Mouse (Mus musculus) CD4-positive, CD25-positive, alpha-beta regulatory T cell, adult 4 months (primary cell): ENCODE results near the gene Tmem14c. TPM values are rescaled to one million over a fixed set of nuclear protein-coding genes. Genes with fewer than 3 reads are reported as not detected.

Source experiments
- ATAC-seq: one replicate; pipeline ENCODE4 v1.8.0; 2017
- polyA plus RNA-seq, 2 experiments: library from polyadenylated mRNA; unstranded; fragments of 100-300 nt; shearing (Covaris generic); gene quantifications; one replicate each; pipeline ENCODE4 v1.2.1; 2017

Gene Tmem14c
- polyA plus RNA-seq, 2 experiments from 2014 or later, result 129 to 131 TPM

DNA sequence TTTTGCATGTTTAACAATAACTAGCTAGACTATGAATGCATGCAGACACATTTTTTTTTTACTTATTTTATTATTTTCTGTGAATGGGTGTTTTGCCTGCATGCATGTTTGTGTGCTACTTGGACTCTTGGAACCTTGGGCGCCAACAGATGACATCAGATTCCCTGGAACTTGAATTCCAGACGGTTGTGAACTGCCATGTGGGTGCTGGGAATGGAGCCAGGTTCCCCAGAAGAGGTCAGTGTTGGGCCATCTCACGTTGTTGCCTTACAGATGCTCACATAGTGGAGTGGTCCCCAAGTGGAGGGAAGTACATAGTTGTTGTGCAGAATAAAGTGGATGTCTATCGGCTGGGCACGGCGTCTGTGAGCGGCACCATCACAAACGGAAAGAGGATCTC is 7.1 kb upstream of the Tmem14c start:
- ATAC-seq, result no peak

DNA sequence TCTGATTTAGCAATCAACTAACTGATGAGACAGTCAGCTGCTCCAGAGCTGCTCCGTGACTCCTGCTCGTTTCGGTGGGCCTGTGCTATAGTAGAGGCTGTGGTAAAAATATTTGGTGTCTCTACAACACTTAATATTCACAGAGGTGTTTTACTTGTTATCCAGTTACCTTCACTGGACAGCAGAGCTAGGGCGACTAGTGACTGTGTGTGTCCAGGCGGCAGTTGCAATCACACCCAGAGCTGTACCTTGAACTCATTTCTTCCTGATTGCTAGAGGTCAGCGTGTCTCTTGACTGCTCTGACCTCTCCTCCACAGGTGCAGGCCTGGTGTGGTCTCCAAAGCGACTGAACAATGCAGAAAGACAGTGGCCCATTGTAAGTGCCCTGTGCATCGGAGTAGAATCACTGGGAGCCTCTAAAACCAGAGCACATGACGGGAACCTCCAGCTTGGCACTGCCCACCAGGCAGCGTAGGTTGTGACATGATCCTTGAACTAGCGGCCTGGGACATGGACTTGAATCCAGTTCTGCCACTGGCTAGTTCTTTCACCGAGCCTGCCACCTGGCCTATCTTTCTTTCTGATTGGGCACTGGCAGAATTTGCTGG is 809 bp downstream of the Tmem14c start:
- ATAC-seq, result no peak

- no peak for ATAC-seq
Observed at GRCm38 (mm10) chr13:41017832-41018231, 1.7 kb downstream of the Tmem14c start.

DNA sequence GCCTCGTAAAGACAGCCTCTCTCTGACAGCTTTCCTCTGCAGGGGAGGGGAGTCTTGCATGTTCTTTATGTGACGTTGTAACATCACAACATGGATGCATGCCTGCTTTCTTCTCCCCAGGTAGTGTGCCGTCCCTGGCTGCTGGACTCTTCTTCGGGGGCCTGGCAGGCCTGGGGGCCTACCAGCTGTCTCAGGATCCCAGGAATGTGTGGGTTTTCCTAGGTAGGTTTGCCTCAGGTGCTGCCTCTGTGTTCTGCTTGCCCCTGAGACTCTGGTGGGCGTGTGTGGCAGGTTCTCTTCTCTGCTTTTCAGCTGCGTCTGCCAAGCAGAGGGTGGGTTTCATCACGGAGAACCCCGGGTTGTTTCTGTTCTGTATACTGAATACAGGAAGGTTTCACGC is 2.1 kb downstream of the Tmem14c start:
- ATAC-seq, result no peak

- no peak for ATAC-seq
Observed at GRCm38 (mm10) chr13:41018756-41019591, 2.9 kb downstream of the Tmem14c start.

DNA sequence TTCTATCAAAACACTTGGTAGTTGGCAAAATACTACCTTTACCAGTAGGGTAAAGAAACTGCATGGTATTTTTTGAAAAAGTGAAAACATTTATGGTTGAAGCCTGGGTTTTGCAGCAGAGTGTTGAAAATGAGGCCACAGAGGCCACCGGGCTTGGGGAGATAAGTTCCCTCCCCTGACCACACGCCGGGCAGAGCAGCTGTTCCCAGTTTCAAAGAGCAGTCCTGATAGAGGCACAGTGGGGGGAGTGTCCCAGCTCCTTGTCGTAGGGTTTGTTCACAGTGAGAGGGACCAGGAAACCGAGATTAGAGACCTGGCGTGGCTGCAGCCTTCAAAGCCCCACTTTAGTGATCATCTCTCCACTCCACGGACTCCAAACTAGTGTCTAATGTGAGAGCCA is 4.4 kb downstream of the Tmem14c start:
- ATAC-seq, result no peak

- no peak for ATAC-seq
Observed at GRCm38 (mm10) chr13:41021607-41022006, 5.5 kb downstream of the Tmem14c start.

GRCm38 (mm10) chr13:41022099-41022498 is 6.0 kb downstream of the Tmem14c start:
- ATAC-seq, result no peak

DNA sequence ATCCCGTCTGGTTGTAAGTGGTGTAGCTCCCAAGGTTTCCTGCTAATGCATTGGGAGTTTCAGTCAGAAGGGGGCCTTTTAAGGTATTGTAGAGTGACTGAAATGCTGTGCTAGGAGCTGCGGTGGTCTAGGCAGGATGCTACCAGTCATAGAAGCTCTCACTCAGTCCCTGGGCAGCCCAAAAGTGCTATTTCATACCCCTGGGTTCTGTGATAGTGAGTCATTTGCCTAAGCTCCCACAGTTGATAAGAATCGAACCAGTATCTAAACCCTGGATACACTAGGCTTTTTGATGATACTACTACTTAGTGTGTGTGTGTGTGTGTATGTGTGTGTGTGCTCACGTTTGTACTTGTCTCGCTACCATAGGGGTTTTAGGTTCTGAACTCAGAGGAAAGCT is 14.0 kb downstream of the Tmem14c start:
- ATAC-seq, result no peak

DNA sequence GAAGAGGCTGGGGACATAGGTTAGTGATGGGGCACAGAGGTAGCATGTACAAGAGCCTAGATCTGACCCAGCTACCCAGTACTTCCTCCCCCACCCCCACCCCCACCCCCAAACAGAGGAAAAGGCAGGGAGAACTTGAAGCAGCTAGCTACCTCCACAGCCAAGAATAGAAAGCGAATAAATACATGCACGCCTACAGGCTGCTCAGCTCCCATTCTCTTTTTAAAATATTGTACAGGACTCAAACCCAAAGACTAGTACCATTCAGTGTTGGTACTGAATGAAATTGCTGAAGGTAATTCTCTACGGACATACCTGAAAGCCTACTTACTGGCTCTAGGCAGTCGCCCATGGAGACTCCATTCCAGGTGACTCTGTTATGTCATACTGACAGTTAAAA is 26.4 kb downstream of the Tmem14c start:
- no peak for ATAC-seq

GRCm38 (mm10) chr13:41045901-41046300 is 29.8 kb downstream of the Tmem14c start:
- no peak for ATAC-seq

DNA sequence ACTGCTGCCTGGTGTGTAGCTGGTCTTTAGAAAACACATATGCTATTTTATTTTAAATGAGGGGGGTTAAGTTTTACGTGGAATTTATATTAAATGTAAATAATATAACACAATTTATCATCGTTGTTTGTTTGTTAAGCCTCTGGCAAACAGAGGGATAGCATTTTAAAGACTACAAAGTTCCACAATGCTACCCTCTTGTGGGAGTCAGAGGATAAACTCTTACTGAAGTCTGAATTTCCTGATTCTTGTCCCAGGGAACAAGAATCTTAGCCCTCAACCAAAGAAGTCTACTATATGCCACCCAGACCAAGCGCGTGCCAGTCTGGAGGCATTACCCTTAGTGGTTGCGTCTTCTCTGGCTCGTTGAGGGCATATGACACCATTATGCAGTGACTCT is 31.2 kb downstream of the Tmem14c start:
- ATAC-seq, result no peak

DNA sequence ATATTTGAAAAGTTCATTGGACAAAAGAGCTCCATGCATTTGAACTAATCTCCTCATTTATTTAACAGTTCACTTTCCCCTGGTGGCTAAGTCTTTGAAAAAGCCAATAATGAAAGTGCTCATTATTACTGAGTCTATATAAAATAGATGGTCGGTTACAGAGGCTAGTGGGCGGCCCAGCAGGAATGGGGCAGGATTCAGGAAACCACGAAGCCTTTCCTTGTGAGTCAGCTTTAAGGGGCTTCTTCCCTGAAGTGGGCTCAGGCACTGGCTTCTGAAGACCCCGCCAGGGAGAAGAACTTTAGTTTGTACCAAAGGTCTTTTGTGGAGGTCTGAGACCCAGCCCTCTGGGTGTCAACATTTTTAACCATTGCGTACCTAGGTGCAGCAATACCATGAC is 35.9 kb downstream of the Tmem14c start:
- ATAC-seq, result no peak

- ATAC-seq, result no peak
Observed at GRCm38 (mm10) chr13:41067618-41068017, 51.5 kb downstream of the Tmem14c start.

GRCm38 (mm10) chr13:41071617-41072016 is 55.5 kb downstream of the Tmem14c start:
- no peak for ATAC-seq

Other genes starting within 250 kb of the Tmem14c start
- under 1 TPM; 0.20 to 0.39 TPM for gene Gcnt2, start 156.5 kb upstream of the Tmem14c start, polyA plus RNA-seq
- gene Pak1ip1, start 15.3 kb upstream of the Tmem14c start, polyA plus RNA-seq, result 100 to 1,000 TPM in 1 of 2 experiments, 10 to 100 TPM in 1; 87.1 to 102 TPM
- gene Mak, start 63.4 kb downstream of the Tmem14c start, polyA plus RNA-seq, result under 1 TPM in 1 of 2 experiments, not detected in 1; 0.07 TPM
- under 1 TPM; 0.37 to 0.69 TPM for gene Gcm2, start 94.7 kb downstream of the Tmem14c start, polyA plus RNA-seq
- gene Sycp2l, start 98.0 kb downstream of the Tmem14c start, polyA plus RNA-seq, result not detected
- not detected for gene Elovl2, start 204.1 kb downstream of the Tmem14c start, polyA plus RNA-seq
- 1 to 10 TPM; 2.4 to 4.1 TPM for gene Smim13, start 233.6 kb downstream of the Tmem14c start, polyA plus RNA-seq